Mouse (Mus musculus): ENCODE results near the gene 6030468B19Rik.
"Not testable (repeated sequence)": the region's sequence is repeated elsewhere in the genome, so short reads cannot be mapped to it uniquely, and the experiment has no call there.

6030468B19Rik gene

GRCm38 (mm10) chr11:117801650-117802049 is 4.2 kb downstream of the 6030468B19Rik start:
- no peak for DNase-seq (ENCODE audit: low read depth, low spot score)

GRCm38 (mm10) chr11:117803166-117803688 is 5.8 kb downstream of the 6030468B19Rik start:
- no peak for DNase-seq (ENCODE audit: low read depth, low spot score)

- DNase-seq (ENCODE audit: low read depth, low spot score): no peak
Observed at GRCm38 (mm10) chr11:117806781-117807180, 9.3 kb downstream of the 6030468B19Rik start.

- DNase-seq (ENCODE audit: low read depth, low spot score): no peak
Observed at GRCm38 (mm10) chr11:117809407-117810311, 12.2 kb downstream of the 6030468B19Rik start, which contains the start of the genes Gm20708 and Syngr2. Gm20708 (plus strand) TSS chr11:117809668. Syngr2 (plus strand) TSS chr11:117809668.

- peak; percentile 62 for DNase-seq (ENCODE audit: low read depth, low spot score)
Observed at GRCm38 (mm10) chr11:117810401-117811046, 13.1 kb downstream of the 6030468B19Rik start.

- DNase-seq (ENCODE audit: low read depth, low spot score): no peak
Observed at GRCm38 (mm10) chr11:117813867-117814266, 16.4 kb downstream of the 6030468B19Rik start.

GRCm38 (mm10) chr11:117814704-117815366 is 17.4 kb downstream of the 6030468B19Rik start:
- no peak for DNase-seq (ENCODE audit: low read depth, low spot score)

- DNase-seq (ENCODE audit: low read depth, low spot score): not testable (repeated sequence)
Observed at GRCm38 (mm10) chr11:117815850-117816249, 18.4 kb downstream of the 6030468B19Rik start.

GRCm38 (mm10) chr11:117816389-117816996 is 19.0 kb downstream of the 6030468B19Rik start:
- DNase-seq (ENCODE audit: low read depth, low spot score): no peak

- DNase-seq (ENCODE audit: low read depth, low spot score): no peak
Observed at GRCm38 (mm10) chr11:117819095-117819494, 21.6 kb downstream of the 6030468B19Rik start.

GRCm38 (mm10) chr11:117820173-117820572 is 22.7 kb downstream of the 6030468B19Rik start:
- DNase-seq (ENCODE audit: low read depth, low spot score): no peak

GRCm38 (mm10) chr11:117821868-117822267 is 24.4 kb downstream of the 6030468B19Rik start:
- DNase-seq (ENCODE audit: low read depth, low spot score): no peak

GRCm38 (mm10) chr11:117822728-117823241 is 25.3 kb downstream of the 6030468B19Rik start:
- DNase-seq (ENCODE audit: low read depth, low spot score): no peak

GRCm38 (mm10) chr11:117823411-117823810 is 26.0 kb downstream of the 6030468B19Rik start:
- no peak for DNase-seq (ENCODE audit: low read depth, low spot score)

- DNase-seq (ENCODE audit: low read depth, low spot score): peak; percentile 74
Observed at GRCm38 (mm10) chr11:117824060-117824969, 26.9 kb downstream of the 6030468B19Rik start.

- DNase-seq (ENCODE audit: low read depth, low spot score): peak; percentile 83
Observed at GRCm38 (mm10) chr11:117825333-117826101, 28.1 kb downstream of the 6030468B19Rik start, which contains the start of the genes Afmid and Tk1. Afmid (plus strand) TSS chr11:117825924. Tk1 (minus strand) TSS chr11:117826092.

- DNase-seq (ENCODE audit: low read depth, low spot score): no peak
Observed at GRCm38 (mm10) chr11:117826164-117826563, 28.7 kb downstream of the 6030468B19Rik start.

GRCm38 (mm10) chr11:117826916-117827315 is 29.5 kb downstream of the 6030468B19Rik start:
- no peak for DNase-seq (ENCODE audit: low read depth, low spot score)

- no peak for DNase-seq (ENCODE audit: low read depth, low spot score)
Observed at GRCm38 (mm10) chr11:117827386-117827785, 29.9 kb downstream of the 6030468B19Rik start.

Data from embryo, embryonic 11.5 days (tissue).